Mouse (Mus musculus): ENCODE measurements around the gene Ctnnd2. TPM values are rescaled to one million over a fixed set of nuclear protein-coding genes. Genes with fewer than 3 reads are reported as not detected.

Ctnnd2 gene
- polyA plus RNA-seq, 1 experiment from 2014 or later: 81.5 TPM

DNA sequence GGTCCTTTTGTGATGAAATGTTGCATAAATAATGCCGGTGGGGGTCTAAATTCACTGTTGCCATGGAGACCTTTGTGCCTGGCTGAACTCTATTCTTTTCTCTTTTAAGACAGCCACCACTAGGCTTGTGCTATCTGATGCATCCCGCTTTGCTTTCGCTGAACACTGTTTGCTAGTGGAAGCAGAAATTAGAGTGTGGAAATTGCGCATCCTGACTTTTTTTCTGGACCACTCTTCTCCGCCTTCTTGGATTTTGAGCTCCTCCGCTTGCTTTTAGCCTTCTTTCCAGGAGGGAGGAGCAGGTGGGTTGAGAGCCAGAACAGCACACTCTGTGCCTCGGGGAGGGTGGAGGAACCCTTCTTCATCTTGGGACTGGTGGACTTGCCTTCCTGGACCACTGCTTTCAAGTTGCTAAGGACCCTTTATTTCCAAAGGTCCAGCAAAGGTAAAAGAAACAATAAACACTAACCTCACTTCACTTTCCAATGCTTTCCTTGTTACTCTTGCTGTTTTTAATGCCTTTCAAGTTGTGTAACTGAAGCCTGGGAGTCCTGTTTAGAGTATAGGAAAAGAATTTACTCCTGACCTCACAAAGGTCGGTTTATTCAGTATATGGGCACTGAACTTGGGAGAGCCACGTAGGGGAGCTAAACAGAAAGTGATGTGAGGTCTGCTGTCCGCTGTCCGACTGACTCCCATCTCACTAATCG lies 285.3 kb downstream of the Ctnnd2 start:
- Histone ChIP-seq H3K27ac (ENCODE audit: low read depth, low read length) (0 out of 2 replicates have a peak overlapping the region, but pooled peaks have one; percentile 45), H3K36me3 (ENCODE audit: control insufficient read depth, insufficient read depth, low read length) (no peaks in the 10 kb centered on the region), H3K27me3 (ENCODE audit: control insufficient read depth, insufficient read depth, low read length) (no peaks in the 10 kb centered on the region), H3K9me3 (ENCODE audit: control insufficient read depth, low read length) (no peaks in the 10 kb centered on the region), H3K9ac (replicated peaks; ENCODE audit: low read depth, low read length) (no peak overlapping the region; the same call in 1 of the 2 replicates), H3K4me3 (ENCODE audit: low read depth, low read length) (peak overlapping the region; percentile 20), H3K4me2 (ENCODE audit: low read depth, low read length) (peak overlapping the region; percentile 43), H3K4me1 (ENCODE audit: control insufficient read depth, insufficient read depth, low read length) (peaks cover 8% of the 10 kb centered on the region; the same call in 1 of the 2 replicates)
- WGBS: 13% methylated on average over 12 of the region's 12 CpGs
- peak; percentile 93 for ATAC-seq (ENCODE audit: low read depth)

DNA sequence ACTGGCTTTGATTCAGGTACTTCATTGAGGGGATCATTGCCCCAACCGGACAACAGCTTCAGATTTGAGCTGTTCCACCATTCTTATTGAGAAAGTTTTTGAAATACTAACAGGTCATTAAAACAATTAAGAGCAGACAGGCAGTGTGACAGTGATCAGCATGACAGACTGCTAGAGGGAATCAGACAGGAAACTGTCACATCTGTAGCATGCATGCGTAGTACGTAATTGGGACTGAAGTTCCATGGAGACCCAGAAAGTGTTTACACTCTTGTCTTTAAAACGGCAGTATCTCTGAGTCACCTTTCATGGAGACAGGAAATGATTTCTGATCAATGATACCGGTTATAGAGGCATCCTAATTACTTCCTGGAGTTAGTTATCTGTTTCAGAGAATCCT lies 286.3 kb downstream of the Ctnnd2 start:
- H3K36me3 ChIP-seq (ENCODE audit: control insufficient read depth, insufficient read depth, low read length): no peaks in the 10 kb centered on the region
- no peak overlapping the region for H3K27ac ChIP-seq (ENCODE audit: low read depth, low read length)
- no peaks in the 10 kb centered on the region for H3K9me3 ChIP-seq (ENCODE audit: control insufficient read depth, low read length)
- H3K4me2 ChIP-seq (ENCODE audit: low read depth, low read length): peak overlapping the region; percentile 43; the same call in 1 of the 2 replicates
- H3K4me1 ChIP-seq (ENCODE audit: control insufficient read depth, insufficient read depth, low read length): peaks cover 8% of the 10 kb centered on the region; the same call in 1 of the 2 replicates
- WGBS: 50% methylated on average over 5 of the region's 5 CpGs
- no peaks in the 10 kb centered on the region for H3K27me3 ChIP-seq (ENCODE audit: control insufficient read depth, insufficient read depth, low read length)
- H3K9ac ChIP-seq (replicated peaks; ENCODE audit: low read depth, low read length): no peak overlapping the region
- H3K4me3 ChIP-seq (ENCODE audit: low read depth, low read length): peak overlapping the region; percentile 20
- no peak for ATAC-seq (ENCODE audit: low read depth)

DNA sequence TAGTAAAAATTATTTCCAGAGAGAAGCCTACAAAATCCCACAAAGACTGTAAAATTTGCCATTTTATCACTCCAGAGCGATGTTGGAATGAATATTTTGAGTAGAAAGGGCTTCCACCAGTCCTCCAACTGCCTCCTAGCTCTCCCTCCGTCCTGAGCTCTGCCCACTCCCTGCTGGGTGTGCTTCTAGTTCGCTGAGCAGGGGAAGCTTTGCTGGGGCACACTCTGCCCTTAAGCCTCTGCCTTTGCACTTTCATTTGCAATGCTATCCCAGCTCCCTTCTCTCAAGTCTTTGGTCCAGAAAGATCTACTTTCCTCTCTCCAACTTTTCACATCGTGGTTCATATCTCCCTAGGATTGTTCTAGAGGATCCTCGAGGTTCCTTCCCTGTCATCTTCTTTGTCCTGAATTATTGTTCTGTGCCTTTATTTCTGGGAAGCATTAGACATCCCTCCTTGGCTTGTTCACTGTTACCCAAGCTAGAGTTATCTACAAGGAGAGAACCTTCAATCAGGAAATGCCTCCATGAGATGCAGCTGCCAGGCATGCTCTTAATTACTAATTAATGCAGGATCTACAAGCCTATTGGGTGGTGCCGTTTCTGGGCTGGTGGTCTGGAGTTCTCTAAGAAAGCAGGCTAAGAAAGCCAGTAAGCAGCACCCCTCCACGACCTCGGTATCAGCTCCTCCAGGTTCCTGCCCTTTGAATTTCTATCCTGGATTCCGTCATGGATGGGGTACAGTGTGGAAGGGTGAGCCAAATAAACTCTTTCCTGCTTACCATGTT lies 288.1 kb downstream of the Ctnnd2 start:
- no peaks in the 10 kb centered on the region for H3K36me3 ChIP-seq (ENCODE audit: control insufficient read depth, insufficient read depth, low read length)
- H3K4me1 ChIP-seq (ENCODE audit: control insufficient read depth, insufficient read depth, low read length): peaks cover 8% of the 10 kb centered on the region; the same call in 1 of the 2 replicates
- no peaks in the 10 kb centered on the region for H3K9me3 ChIP-seq (ENCODE audit: control insufficient read depth, low read length)
- no peak overlapping the region for H3K4me3 ChIP-seq (ENCODE audit: low read depth, low read length)
- no peak overlapping the region for H3K27ac ChIP-seq (ENCODE audit: low read depth, low read length)
- no peak overlapping the region for H3K9ac ChIP-seq (replicated peaks; ENCODE audit: low read depth, low read length)
- H3K27me3 ChIP-seq (ENCODE audit: control insufficient read depth, insufficient read depth, low read length): no peaks in the 10 kb centered on the region
- no peak overlapping the region for H3K4me2 ChIP-seq (ENCODE audit: low read depth, low read length)
- 56% methylated on average over 9 of the region's 9 CpGs for WGBS
- ATAC-seq (ENCODE audit: low read depth): no peak

DNA sequence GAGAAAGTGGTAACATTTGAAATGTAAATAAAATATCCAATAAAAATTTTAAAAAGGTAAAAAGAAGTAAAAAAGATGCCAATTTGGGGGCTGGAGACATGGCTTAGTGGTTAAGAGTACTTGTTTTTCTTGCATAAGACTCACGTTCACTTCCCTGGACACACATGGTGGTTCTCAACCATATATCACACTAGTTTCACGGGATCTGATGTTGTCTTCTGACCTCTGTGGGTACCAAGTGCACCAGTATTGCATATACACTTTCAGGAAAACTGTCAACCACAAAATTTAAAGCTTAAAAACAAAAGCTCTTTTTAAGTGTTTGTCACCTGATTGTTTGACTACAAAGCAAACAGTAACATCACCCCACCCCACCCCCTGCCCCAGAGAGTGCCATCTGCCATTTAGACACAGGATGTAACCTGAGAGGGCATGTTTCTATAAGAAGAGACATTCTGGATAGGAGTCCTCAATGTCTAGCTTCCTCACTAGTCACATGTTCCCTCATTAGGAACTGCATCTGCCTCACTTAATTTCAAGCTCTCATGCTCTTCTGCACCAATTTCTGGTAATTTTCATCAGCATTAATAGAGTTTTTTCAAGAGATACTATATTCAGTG lies 290.5 kb downstream of the Ctnnd2 start:
- Histone ChIP-seq H3K27me3 (ENCODE audit: control insufficient read depth, insufficient read depth, low read length) (no peaks in the 10 kb centered on the region), H3K9me3 (ENCODE audit: control insufficient read depth, low read length) (no peaks in the 10 kb centered on the region), H3K4me3 (ENCODE audit: low read depth, low read length) (no peak overlapping the region), H3K27ac (ENCODE audit: low read depth, low read length) (no peak overlapping the region), H3K4me2 (ENCODE audit: low read depth, low read length) (no peak overlapping the region), H3K4me1 (ENCODE audit: control insufficient read depth, insufficient read depth, low read length) (peaks cover 18% of the 10 kb centered on the region), H3K9ac (replicated peaks; ENCODE audit: low read depth, low read length) (no peak overlapping the region), H3K36me3 (ENCODE audit: control insufficient read depth, insufficient read depth, low read length) (no peaks in the 10 kb centered on the region)
- ATAC-seq (ENCODE audit: low read depth): no peak
- WGBS: 27% methylated on average over 2 of the region's 2 CpGs

DNA sequence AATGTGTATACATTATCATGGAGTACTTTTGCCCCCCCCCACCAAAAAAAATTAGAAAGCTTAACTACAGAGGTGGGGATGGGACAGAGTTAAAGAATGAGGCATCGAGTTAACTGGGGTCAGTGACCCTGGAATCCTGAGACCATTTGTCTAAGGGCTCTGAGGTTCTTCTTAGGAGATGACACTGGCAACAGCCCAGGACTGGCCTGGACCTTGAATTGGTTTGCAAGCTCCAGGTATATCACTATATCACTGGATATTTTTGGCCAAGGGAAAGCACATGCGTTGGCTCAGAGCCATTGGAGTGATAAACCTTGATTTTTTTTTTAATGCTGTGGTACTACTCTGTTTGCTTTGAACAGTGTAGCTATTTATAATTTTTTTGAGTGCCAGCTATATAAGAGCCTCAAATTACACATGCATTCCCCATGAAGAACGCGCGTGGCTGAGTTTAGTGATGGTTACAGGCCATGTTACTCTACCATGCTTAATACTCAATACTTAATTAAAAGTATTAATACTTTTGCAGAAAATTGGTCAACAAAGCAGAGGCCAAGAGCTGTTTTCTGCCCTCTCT lies 291.2 kb downstream of the Ctnnd2 start:
- 88% methylated on average over 5 of the region's 5 CpGs for WGBS
- no peaks in the 10 kb centered on the region for H3K9me3 ChIP-seq (ENCODE audit: control insufficient read depth, low read length)
- H3K4me1 ChIP-seq (ENCODE audit: control insufficient read depth, insufficient read depth, low read length): peaks cover 13% of the 10 kb centered on the region
- H3K36me3 ChIP-seq (ENCODE audit: control insufficient read depth, insufficient read depth, low read length): no peaks in the 10 kb centered on the region
- no peaks in the 10 kb centered on the region for H3K27me3 ChIP-seq (ENCODE audit: control insufficient read depth, insufficient read depth, low read length)
- no peak overlapping the region for H3K9ac ChIP-seq (replicated peaks; ENCODE audit: low read depth, low read length)
- no peak overlapping the region for H3K4me3 ChIP-seq (ENCODE audit: low read depth, low read length)
- H3K4me2 ChIP-seq (ENCODE audit: low read depth, low read length): no peak overlapping the region
- H3K27ac ChIP-seq (ENCODE audit: low read depth, low read length): no peak overlapping the region
- ATAC-seq (ENCODE audit: low read depth): no peak

DNA sequence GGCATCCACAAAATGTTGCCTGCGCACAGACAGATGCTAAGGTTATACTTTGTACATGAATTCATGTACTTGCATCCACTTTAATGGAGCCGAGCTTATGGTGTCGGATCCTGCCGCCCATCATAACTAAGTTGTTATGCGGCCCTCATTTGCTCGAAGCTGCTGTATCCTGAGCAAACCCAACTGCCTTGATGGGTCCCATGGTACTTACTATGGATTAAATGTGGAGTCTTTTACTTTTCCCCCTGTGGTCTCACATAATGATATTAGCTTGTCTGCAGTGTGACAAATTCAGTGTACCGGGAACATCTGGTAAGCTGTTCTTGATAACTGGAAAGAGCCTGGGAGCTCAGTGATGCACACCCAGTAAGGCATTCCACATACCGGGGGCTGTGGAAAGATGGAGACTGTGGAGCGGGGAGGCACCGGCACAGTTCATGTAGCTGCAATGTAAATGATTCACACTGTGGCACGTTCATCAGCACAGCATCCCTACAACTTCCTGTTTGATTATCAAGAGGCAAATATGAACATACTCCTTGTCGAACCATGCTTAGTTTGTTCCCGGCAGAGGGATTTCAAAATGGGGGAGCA lies 294.7 kb downstream of the Ctnnd2 start:
- Histone ChIP-seq H3K27me3 (ENCODE audit: control insufficient read depth, insufficient read depth, low read length) (no peaks in the 10 kb centered on the region), H3K4me3 (ENCODE audit: low read depth, low read length) (no peak overlapping the region), H3K4me2 (ENCODE audit: low read depth, low read length) (no peak overlapping the region; the same call in 1 of the 2 replicates), H3K9ac (replicated peaks; ENCODE audit: low read depth, low read length) (no peak overlapping the region), H3K9me3 (ENCODE audit: control insufficient read depth, low read length) (no peaks in the 10 kb centered on the region), H3K27ac (ENCODE audit: low read depth, low read length) (peak overlapping the region; percentile 28; the same call in 1 of the 2 replicates), H3K36me3 (ENCODE audit: control insufficient read depth, insufficient read depth, low read length) (no peaks in the 10 kb centered on the region), H3K4me1 (ENCODE audit: control insufficient read depth, insufficient read depth, low read length) (peaks cover 10% of the 10 kb centered on the region)
- peak; percentile 83 for ATAC-seq (ENCODE audit: low read depth)
- 54% methylated on average over 13 of the region's 13 CpGs for WGBS

DNA sequence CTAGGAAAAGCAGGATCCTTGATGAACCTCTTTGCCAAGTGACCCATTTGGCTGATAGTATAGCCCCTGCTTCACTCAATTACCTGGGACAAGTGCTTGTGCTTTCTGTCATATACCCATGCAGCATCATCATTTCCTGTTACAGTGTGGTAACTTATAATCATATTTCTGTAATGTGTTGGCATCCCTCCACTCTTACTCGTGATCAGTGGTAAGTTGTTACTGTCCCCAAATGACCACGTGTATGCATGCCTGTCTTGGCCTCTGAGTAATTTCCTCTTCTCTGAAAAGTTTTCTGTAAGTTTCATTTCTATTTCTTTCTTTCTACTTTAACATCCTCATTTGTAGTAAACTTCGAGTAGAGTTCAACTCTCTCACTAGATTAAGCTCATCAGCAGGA lies 296.4 kb downstream of the Ctnnd2 start:
- ATAC-seq (ENCODE audit: low read depth): no peak

DNA sequence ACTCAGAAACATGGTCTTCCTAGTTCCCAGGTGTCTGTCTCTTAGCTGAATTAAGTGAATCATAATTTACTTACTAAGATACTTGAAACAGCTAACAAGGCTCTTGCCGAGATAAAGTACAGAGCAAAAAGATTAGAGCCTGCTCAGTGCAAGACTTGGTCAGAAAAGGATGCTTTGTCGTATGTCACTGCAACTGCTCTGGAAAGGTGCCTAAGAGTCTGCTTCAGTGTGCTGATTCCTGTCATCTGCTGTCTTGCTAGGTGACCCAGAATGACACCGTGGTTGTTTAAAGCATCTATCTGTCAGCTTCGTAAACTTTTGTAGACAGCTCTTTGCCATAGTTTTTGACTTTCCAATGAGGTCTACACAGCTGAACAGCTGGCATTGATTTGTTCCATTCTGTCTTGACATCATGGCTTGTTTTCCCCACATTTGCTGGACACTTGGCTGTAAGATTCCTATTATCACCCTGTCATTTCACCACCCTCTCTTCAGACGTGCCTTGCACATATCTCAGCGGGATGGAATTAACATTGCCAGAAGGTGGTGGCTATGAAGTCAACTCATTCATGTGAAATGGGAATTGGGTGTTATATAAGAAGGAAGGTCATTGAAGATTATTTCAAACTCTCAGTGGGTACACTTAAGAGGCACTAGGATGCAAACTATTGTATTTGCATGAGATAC lies 299.0 kb downstream of the Ctnnd2 start:
- H3K27me3 ChIP-seq (ENCODE audit: control insufficient read depth, insufficient read depth, low read length): no peaks in the 10 kb centered on the region
- H3K9ac ChIP-seq (replicated peaks; ENCODE audit: low read depth, low read length): no peak overlapping the region
- no peak for ATAC-seq (ENCODE audit: low read depth)
- H3K9me3 ChIP-seq (ENCODE audit: control insufficient read depth, low read length): no peaks in the 10 kb centered on the region
- 77% methylated on average over 6 of the region's 6 CpGs for WGBS
- no peak overlapping the region for H3K27ac ChIP-seq (ENCODE audit: low read depth, low read length)
- no peak overlapping the region for H3K4me3 ChIP-seq (ENCODE audit: low read depth, low read length)
- peaks cover 10% of the 10 kb centered on the region for H3K4me1 ChIP-seq (ENCODE audit: control insufficient read depth, insufficient read depth, low read length)
- no peaks in the 10 kb centered on the region for H3K36me3 ChIP-seq (ENCODE audit: control insufficient read depth, insufficient read depth, low read length)
- H3K4me2 ChIP-seq (ENCODE audit: low read depth, low read length): no peak overlapping the region

More for the DNA sequence above, 296.4 kb downstream of the Ctnnd2 start:
- peaks cover 10% of the 10 kb centered on the region for H3K4me1 ChIP-seq (ENCODE audit: control insufficient read depth, insufficient read depth, low read length)
- H3K9me3 ChIP-seq (ENCODE audit: control insufficient read depth, low read length): no peaks in the 10 kb centered on the region
- WGBS: 86% methylated on average over 3 of the region's 3 CpGs
- H3K27me3 ChIP-seq (ENCODE audit: control insufficient read depth, insufficient read depth, low read length): no peaks in the 10 kb centered on the region
- no peak overlapping the region for H3K4me2 ChIP-seq (ENCODE audit: low read depth, low read length)
- no peaks in the 10 kb centered on the region for H3K36me3 ChIP-seq (ENCODE audit: control insufficient read depth, insufficient read depth, low read length)
- no peak overlapping the region for H3K9ac ChIP-seq (replicated peaks; ENCODE audit: low read depth, low read length)
- no peak overlapping the region for H3K27ac ChIP-seq (ENCODE audit: low read depth, low read length)
- no peak overlapping the region for H3K4me3 ChIP-seq (ENCODE audit: low read depth, low read length)
